Mouse (Mus musculus) stomach, embryonic 14.5 days (tissue): ENCODE results near the gene Nuak1. TPM values are rescaled to one million over a fixed set of nuclear protein-coding genes. Genes with fewer than 3 reads are reported as not detected.
A peak's percentile ranks its signal among the peaks of the same experiment; 100 is the strongest.

Experiments
- ATAC-seq: fragments of 200-750 bp; cut with Nextera tagmentation; 2 replicates; pipeline ENCODE4 v1.8.0; 2017; ENCODE audit warnings: low read depth, moderate TSS enrichment; ENCODE audit not compliant: insufficient number of reproducible peaks, insufficient read depth, low FRiP score
- H3K27ac ChIP-seq: fragments of 300-500 bp; sonication (generic); 2 replicates; pipeline ENCODE4 v1.5.1; 2014; ENCODE audit warnings: mild to moderate bottlenecking, low read length, moderate library complexity, mixed read lengths
- H3K27me3 ChIP-seq: fragments of 300-500 bp; sonication (generic); 2 replicates; pipeline ENCODE4 v1.6.1; 2014; ENCODE audit warnings: low read length, control low read depth, mixed read lengths; ENCODE audit not compliant: control insufficient read depth, insufficient read depth
- H3K36me3 ChIP-seq: fragments of 300-500 bp; sonication (generic); 2 replicates; pipeline ENCODE4 v1.6.1; 2014; ENCODE audit warnings: mild to moderate bottlenecking, control low read depth, low read length, moderate library complexity, mixed read lengths; ENCODE audit not compliant: control insufficient read depth, insufficient read depth
- H3K4me1 ChIP-seq: fragments of 300-500 bp; sonication (generic); 2 replicates; pipeline ENCODE4 v1.6.1; 2014; ENCODE audit warnings: low read length, control low read depth, mixed read lengths; ENCODE audit not compliant: control insufficient read depth, insufficient read depth
- H3K4me2 ChIP-seq: fragments of 300-500 bp; sonication (generic); replicated peaks from 2 replicates; pipeline ENCODE4 v1.6.1; 2014; ENCODE audit warnings: low read depth, low read length, control low read depth
- H3K4me3 ChIP-seq: fragments of 300-500 bp; sonication (generic); 2 replicates; pipeline ENCODE4 v1.5.1; 2014; ENCODE audit warnings: low read depth, low read length, control low read depth
- H3K9ac ChIP-seq: fragments of 300-500 bp; sonication (generic); replicated peaks from 2 replicates; pipeline ENCODE4 v1.6.1; 2014; ENCODE audit warnings: low read depth, mild to moderate bottlenecking, control low read depth, low read length, moderate library complexity, mixed read lengths
- H3K9me3 ChIP-seq: fragments of 300-500 bp; sonication (generic); 2 replicates; pipeline ENCODE4 v1.6.1; 2016; ENCODE audit warnings: low read depth, low read length, control low read depth; ENCODE audit not compliant: control insufficient read depth
- WGBS: fragments of 180-500 bp; shearing (Covaris S2); extraction: QIAGEN DNeasy Blood & Tissue Kit; methylation state at CpG from one replicate; pipeline ENCODE4 v1.1.7; 2014; 5-methylcytosine and 5-hydroxymethylcytosine counted together
- polyA plus RNA-seq: library from polyadenylated mRNA; unstranded; fragments of >200 nt; fragmentation: Nextera tagmentation; extraction: Ambion mirVana; gene quantifications from 2 replicates; pipeline ENCODE4 v1.2.1, GENCODE M21; 2014

Nuak1 gene
- polyA plus RNA-seq, 1 experiment from 2014 or later, result 0.94 TPM

DNA sequence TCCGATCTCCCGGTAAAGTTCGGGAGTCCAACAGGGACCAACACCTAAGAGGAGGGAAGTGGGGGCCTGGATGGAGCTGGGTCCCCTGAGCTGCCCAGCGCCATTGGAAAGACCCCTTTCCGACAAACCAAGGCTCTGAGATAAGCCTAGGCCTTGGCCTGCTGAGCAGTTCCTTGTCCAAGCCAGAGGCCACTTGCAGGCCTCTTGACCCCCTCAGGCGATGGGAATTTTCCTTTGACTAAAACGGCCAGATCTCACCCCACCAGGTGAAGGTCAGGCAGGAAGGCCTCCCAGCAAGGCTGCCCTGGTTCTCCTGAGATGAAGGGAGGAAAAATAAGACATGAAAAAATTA lies 1.0 kb upstream of the Nuak1 start:
- Histone ChIP-seq H3K4me3 (peak overlapping the region; percentile 82), H3K9me3 (no peaks in the 10 kb centered on the region), H3K4me1 (peaks cover 25% of the 10 kb centered on the region), H3K27me3 (no peaks in the 10 kb centered on the region), H3K27ac (peak overlapping the region; percentile 95), H3K36me3 (no peaks in the 10 kb centered on the region), H3K4me2 (peak overlapping the region; percentile 85), H3K9ac (peak overlapping the region; percentile 98)
- ATAC-seq, result no peak
- WGBS, result under 1% methylated on average over 7 of the region's 7 CpGs

GRCm38 (mm10) chr10:84440181-84440540 lies 236 bp downstream of the Nuak1 start:
- H3K4me2 ChIP-seq, result peak overlapping the region; percentile 85
- peaks cover 25% of the 10 kb centered on the region for H3K4me1 ChIP-seq
- H3K36me3 ChIP-seq, result no peaks in the 10 kb centered on the region
- H3K27ac ChIP-seq, result no peak overlapping the region; the same call in 1 of the 2 replicates
- no peaks in the 10 kb centered on the region for H3K27me3 ChIP-seq
- peak; percentile 24 for ATAC-seq
- under 1% methylated on average over 32 of the region's 32 CpGs for WGBS
- H3K9ac ChIP-seq, result peak overlapping the region; percentile 98
- H3K4me3 ChIP-seq, result peak overlapping the region; percentile 82
- H3K9me3 ChIP-seq, result no peaks in the 10 kb centered on the region

DNA sequence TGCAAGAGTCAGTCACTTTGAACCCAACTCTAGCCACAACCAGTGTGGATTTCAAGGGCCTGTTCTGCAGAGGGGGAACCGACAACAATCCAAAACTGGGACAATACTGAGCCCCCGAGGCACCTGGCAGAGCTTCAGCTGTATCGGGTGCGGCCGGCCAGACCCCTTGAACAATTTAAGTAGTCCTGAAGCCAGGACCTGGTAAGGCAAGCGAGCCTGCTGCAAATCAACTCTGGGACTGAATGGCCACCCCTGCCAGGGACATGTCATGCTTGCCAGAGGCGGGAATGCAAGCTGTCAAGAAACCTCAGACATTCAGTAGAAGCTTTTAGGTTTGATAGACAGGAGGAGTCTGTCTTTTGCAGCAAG lies 1.2 kb downstream of the Nuak1 start:
- no peak overlapping the region for H3K27ac ChIP-seq
- no peak overlapping the region for H3K9ac ChIP-seq
- H3K4me1 ChIP-seq, result peaks cover 25% of the 10 kb centered on the region
- 14% methylated on average over 7 of the region's 7 CpGs for WGBS
- peak overlapping the region; percentile 85 for H3K4me2 ChIP-seq
- H3K4me3 ChIP-seq, result peak overlapping the region; percentile 82
- no peak for ATAC-seq
- no peaks in the 10 kb centered on the region for H3K36me3 ChIP-seq
- H3K9me3 ChIP-seq, result no peaks in the 10 kb centered on the region
- no peaks in the 10 kb centered on the region for H3K27me3 ChIP-seq

DNA sequence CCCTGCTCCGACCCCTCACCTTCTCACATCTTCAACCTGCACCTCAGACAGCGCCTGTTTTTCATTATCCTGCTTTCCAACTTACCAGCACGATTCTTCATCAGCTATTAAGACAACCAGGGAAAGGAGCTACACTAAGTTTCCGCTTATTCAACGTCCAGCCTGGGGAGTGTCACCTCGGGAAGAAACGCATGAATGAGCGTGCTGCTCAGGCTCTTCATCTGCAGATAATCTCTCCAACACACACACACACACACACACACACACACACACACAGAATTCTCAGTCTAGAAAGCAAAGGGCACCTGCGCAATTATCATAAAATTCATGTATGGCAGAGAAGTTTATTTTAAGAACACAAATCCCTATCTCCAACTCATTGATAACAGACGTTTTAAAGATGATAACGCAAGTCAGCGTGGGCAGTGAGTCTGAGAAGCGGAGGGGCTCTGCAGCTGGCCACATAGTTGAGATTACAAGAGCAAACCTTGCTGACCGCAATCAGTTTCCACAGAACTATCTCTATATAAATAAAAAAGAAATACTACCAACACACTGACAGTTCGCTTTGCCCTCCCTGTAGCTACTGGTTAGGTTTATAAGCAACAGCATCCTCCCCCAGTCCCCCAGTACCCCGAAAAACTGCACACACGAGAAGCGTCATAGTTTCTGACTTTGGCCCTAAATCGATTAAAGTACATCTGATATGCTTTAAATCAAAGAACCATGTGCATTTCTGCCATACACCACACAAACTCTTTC lies 1.8 kb downstream of the Nuak1 start:
- Histone ChIP-seq H3K4me1 (peaks cover 26% of the 10 kb centered on the region), H3K27ac (peak overlapping the region; percentile 15; the same call in 1 of the 2 replicates), H3K9ac (no peak overlapping the region), H3K36me3 (no peaks in the 10 kb centered on the region), H3K27me3 (no peaks in the 10 kb centered on the region), H3K4me2 (peak overlapping the region; percentile 85), H3K4me3 (peak overlapping the region; percentile 82), H3K9me3 (no peaks in the 10 kb centered on the region)
- 33% methylated on average over 19 of the region's 19 CpGs for WGBS
- ATAC-seq, result no peak

DNA sequence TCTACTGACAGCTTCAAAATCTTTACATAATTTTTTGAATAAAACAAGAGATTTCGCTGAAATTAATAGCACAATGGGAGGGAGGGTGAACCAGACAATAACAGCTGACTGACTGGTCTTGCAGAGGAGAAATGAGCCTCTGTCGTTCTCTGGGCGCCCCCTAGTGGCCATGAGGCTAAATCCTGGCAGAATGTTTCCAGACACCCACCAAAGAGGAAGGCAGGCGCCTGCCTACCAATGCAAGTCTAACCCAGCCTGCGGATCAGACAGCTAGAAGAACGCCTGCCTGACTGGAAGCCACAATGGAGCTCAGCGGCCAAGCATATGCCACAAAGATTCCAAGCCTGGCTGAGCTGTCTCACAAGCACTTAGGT lies 2.4 kb downstream of the Nuak1 start:
- H3K4me3 ChIP-seq, result peak overlapping the region; percentile 82; the same call in 1 of the 2 replicates
- H3K27me3 ChIP-seq, result no peaks in the 10 kb centered on the region
- no peaks in the 10 kb centered on the region for H3K36me3 ChIP-seq
- no peak overlapping the region for H3K9ac ChIP-seq
- peak overlapping the region; percentile 85 for H3K4me2 ChIP-seq
- peak; percentile 31; the same call in 1 of the 2 replicates for ATAC-seq
- peak overlapping the region; percentile 15; the same call in 1 of the 2 replicates for H3K27ac ChIP-seq
- no peaks in the 10 kb centered on the region for H3K9me3 ChIP-seq
- peaks cover 32% of the 10 kb centered on the region for H3K4me1 ChIP-seq
- 0% methylated on average over 7 of the region's 7 CpGs for WGBS

- H3K4me3 ChIP-seq, result no peak overlapping the region
- no peak for ATAC-seq
Measured at GRCm38 (mm10) chr10:84437166-84438048, 3.0 kb downstream of the Nuak1 start.

GRCm38 (mm10) chr10:84435930-84436329 lies 4.5 kb downstream of the Nuak1 start:
- no peak overlapping the region for H3K4me3 ChIP-seq
- ATAC-seq, result no peak
- WGBS, result 66% methylated on average over 11 of the region's 11 CpGs
- H3K4me2 ChIP-seq, result no peak overlapping the region
- H3K9me3 ChIP-seq, result no peaks in the 10 kb centered on the region
- H3K4me1 ChIP-seq, result peaks cover 20% of the 10 kb centered on the region; the same call in 1 of the 2 replicates
- H3K27ac ChIP-seq, result no peak overlapping the region
- H3K9ac ChIP-seq, result no peak overlapping the region
- 0 out of 2 replicates have a peak, but pooled peaks cover 2% of the 10 kb centered on the region for H3K36me3 ChIP-seq
- no peaks in the 10 kb centered on the region for H3K27me3 ChIP-seq

More at GRCm38 (mm10) chr10:84437166-84438048, 3.0 kb downstream of the Nuak1 start:
- peaks cover 29% of the 10 kb centered on the region for H3K4me1 ChIP-seq
- 43% methylated on average over 14 of the region's 14 CpGs for WGBS
- no peak overlapping the region; the same call in 1 of the 2 replicates for H3K4me2 ChIP-seq
- H3K9ac ChIP-seq, result no peak overlapping the region
- no peaks in the 10 kb centered on the region for H3K9me3 ChIP-seq
- no peak overlapping the region for H3K27ac ChIP-seq
- H3K36me3 ChIP-seq, result no peaks in the 10 kb centered on the region
- no peaks in the 10 kb centered on the region for H3K27me3 ChIP-seq

GRCm38 (mm10) chr10:84433193-84433801 lies 7.1 kb downstream of the Nuak1 start:
- 0 out of 2 replicates have a peak, but pooled peaks cover 2% of the 10 kb centered on the region for H3K36me3 ChIP-seq
- ATAC-seq, result no peak
- H3K9ac ChIP-seq, result no peak overlapping the region
- peaks cover 16% of the 10 kb centered on the region; the same call in 1 of the 2 replicates for H3K4me1 ChIP-seq
- no peak overlapping the region for H3K4me3 ChIP-seq
- H3K4me2 ChIP-seq, result no peak overlapping the region
- peak overlapping the region; percentile 58 for H3K27ac ChIP-seq
- H3K27me3 ChIP-seq, result no peaks in the 10 kb centered on the region
- H3K9me3 ChIP-seq, result no peaks in the 10 kb centered on the region
- WGBS, result 35% methylated on average over 21 of the region's 21 CpGs
